Mouse (Mus musculus): Measurements from ENCODE around the gene Med12l. TPM values are rescaled to one million over a fixed set of nuclear protein-coding genes. Genes with fewer than 3 reads are reported as not detected.
"Not testable (repeated sequence)": the region's sequence is repeated elsewhere in the genome, so short reads cannot be mapped to it uniquely, and the experiment has no call there.

Med12l gene
- polyA plus RNA-seq, 1 experiment: 0.01 TPM

GRCm38 (mm10) chr3:59107439-59107838 is 101.8 kb downstream of the Med12l start:
- Histone ChIP-seq H3K27me3 (ENCODE audit: control insufficient read depth, insufficient read depth, insufficient read length) (no peaks in the 10 kb centered on the region), H3K4me2 (ENCODE audit: low read depth) (no peak overlapping the region), H3ac (ENCODE audit: control insufficient read depth, insufficient read length) (no peak overlapping the region), H3K36me3 (ENCODE audit: control insufficient read depth, insufficient read depth) (no peaks in the 10 kb centered on the region), H3K4me3 (no peak overlapping the region), H3K79me2 (ENCODE audit: control insufficient read depth, insufficient read depth) (no peaks in the 10 kb centered on the region)
- no peak for TF ChIP-seq E2F4 (IDR thresholded peaks at IDR 0.05; ENCODE audit: insufficient read depth)
- TF ChIP-seq POLR2A (IDR thresholded peaks at IDR 0.05; ENCODE audit: insufficient read length, low read depth): no peak
- TF ChIP-seq MAX (IDR thresholded peaks at IDR 0.05; ENCODE audit: low read depth): no peak
- TF ChIP-seq USF1 (IDR thresholded peaks at IDR 0.05; ENCODE audit: low read depth): no peak
- TF ChIP-seq TCF3 (IDR thresholded peaks at IDR 0.05; ENCODE audit: insufficient read length, low read depth): no peak
- no peak for TF ChIP-seq CEBPB (IDR thresholded peaks at IDR 0.05; ENCODE audit: insufficient read depth, poor library complexity, severe bottlenecking)
- no peak for TF ChIP-seq TCF12 (IDR thresholded peaks at IDR 0.05; ENCODE audit: insufficient read depth, poor library complexity, severe bottlenecking)
- TF ChIP-seq MYOD1 (IDR thresholded peaks at IDR 0.05; ENCODE audit: control insufficient read depth in 1 of 3, insufficient read length in 2 of 3, low read depth in 2 of 3): no peak

GRCm38 (mm10) chr3:59109834-59110233 is 104.2 kb downstream of the Med12l start:
- not testable (repeated sequence) for H3K36me3 ChIP-seq (ENCODE audit: control insufficient read depth, insufficient read depth); H3K4me3 ChIP-seq; H3ac ChIP-seq (ENCODE audit: control insufficient read depth, insufficient read length); H3K4me2 ChIP-seq (ENCODE audit: low read depth); H3K27me3 ChIP-seq (ENCODE audit: control insufficient read depth, insufficient read depth, insufficient read length); H3K79me2 ChIP-seq (ENCODE audit: control insufficient read depth, insufficient read depth)

- Histone ChIP-seq H3ac (ENCODE audit: control insufficient read depth, insufficient read length) (no peak overlapping the region), H3K36me3 (ENCODE audit: control insufficient read depth, insufficient read depth) (no peaks in the 10 kb centered on the region), H3K4me2 (ENCODE audit: low read depth) (no peak overlapping the region), H3K4me3 (no peak overlapping the region), H3K27me3 (ENCODE audit: control insufficient read depth, insufficient read depth, insufficient read length) (no peaks in the 10 kb centered on the region), H3K79me2 (ENCODE audit: control insufficient read depth, insufficient read depth) (no peaks in the 10 kb centered on the region)
- no peak for TF ChIP-seq REST (IDR thresholded peaks at IDR 0.05; ENCODE audit: insufficient read depth, insufficient read length)
- no peak for TF ChIP-seq MAX (IDR thresholded peaks at IDR 0.05; ENCODE audit: low read depth)
- no peak for TF ChIP-seq TCF3 (IDR thresholded peaks at IDR 0.05; ENCODE audit: insufficient read length, low read depth)
- TF ChIP-seq POLR2AphosphoS2 (IDR thresholded peaks at IDR 0.05; ENCODE audit: insufficient read length, low read depth): no peak
- no peak for TF ChIP-seq POLR2A (IDR thresholded peaks at IDR 0.05; ENCODE audit: insufficient read length, low read depth)
- TF ChIP-seq CEBPB (IDR thresholded peaks at IDR 0.05; ENCODE audit: insufficient read depth, poor library complexity, severe bottlenecking): no peak
- no peak for TF ChIP-seq SRF (IDR thresholded peaks at IDR 0.05; ENCODE audit: control insufficient read depth, insufficient read length, low read depth)
- no peak for TF ChIP-seq TCF12 (IDR thresholded peaks at IDR 0.05; ENCODE audit: insufficient read depth, poor library complexity, severe bottlenecking)
- TF ChIP-seq E2F4 (IDR thresholded peaks at IDR 0.05; ENCODE audit: insufficient read depth): no peak
- TF ChIP-seq MYOG (IDR thresholded peaks at IDR 0.05; ENCODE audit: control insufficient read depth in 1 of 3, insufficient read depth in 1 of 3, insufficient read length in 2 of 3, low read depth in 2 of 3): no peak
Measured at GRCm38 (mm10) chr3:59111944-59112343, 106.3 kb downstream of the Med12l start.

- H3K4me3 ChIP-seq; H3ac ChIP-seq (ENCODE audit: control insufficient read depth, insufficient read length); H3K36me3 ChIP-seq (ENCODE audit: control insufficient read depth, insufficient read depth); H3K4me2 ChIP-seq (ENCODE audit: low read depth); H3K27me3 ChIP-seq (ENCODE audit: control insufficient read depth, insufficient read depth, insufficient read length); H3K79me2 ChIP-seq (ENCODE audit: control insufficient read depth, insufficient read depth): not testable (repeated sequence)
Measured at GRCm38 (mm10) chr3:59113291-59113690, 107.7 kb downstream of the Med12l start.

GRCm38 (mm10) chr3:59113973-59114517 is 108.4 kb downstream of the Med12l start:
- H3ac ChIP-seq (ENCODE audit: control insufficient read depth, insufficient read length): no peak overlapping the region
- H3K4me3 ChIP-seq: no peak overlapping the region
- no peak overlapping the region for H3K4me2 ChIP-seq (ENCODE audit: low read depth)
- H3K36me3 ChIP-seq (ENCODE audit: control insufficient read depth, insufficient read depth): no peaks in the 10 kb centered on the region
- TF ChIP-seq MAX (IDR thresholded peaks at IDR 0.05; ENCODE audit: low read depth): no peak
- H3K27me3 ChIP-seq (ENCODE audit: control insufficient read depth, insufficient read depth, insufficient read length): no peaks in the 10 kb centered on the region
- no peaks in the 10 kb centered on the region for H3K79me2 ChIP-seq (ENCODE audit: control insufficient read depth, insufficient read depth)

- TF ChIP-seq CEBPB (IDR thresholded peaks at IDR 0.05; ENCODE audit: insufficient read depth, poor library complexity, severe bottlenecking): no peak
- TF ChIP-seq POLR2A (IDR thresholded peaks at IDR 0.05; ENCODE audit: insufficient read length, low read depth): no peak
- no peak for TF ChIP-seq TCF12 (IDR thresholded peaks at IDR 0.05; ENCODE audit: insufficient read depth, poor library complexity, severe bottlenecking)
- no peak for TF ChIP-seq REST (IDR thresholded peaks at IDR 0.05; ENCODE audit: insufficient read depth, insufficient read length)
- no peak for TF ChIP-seq TCF3 (IDR thresholded peaks at IDR 0.05; ENCODE audit: insufficient read length, low read depth)
- H3K4me2 ChIP-seq (ENCODE audit: low read depth): no peak overlapping the region
Measured at GRCm38 (mm10) chr3:59121067-59121730, 115.6 kb downstream of the Med12l start.

More at GRCm38 (mm10) chr3:59121067-59121730, 115.6 kb downstream of the Med12l start:
- no peak overlapping the region for H3ac ChIP-seq (ENCODE audit: control insufficient read depth, insufficient read length)
- H3K4me3 ChIP-seq: no peak overlapping the region
- H3K79me2 ChIP-seq (ENCODE audit: control insufficient read depth, insufficient read depth): no peaks in the 10 kb centered on the region
- H3K27me3 ChIP-seq (ENCODE audit: control insufficient read depth, insufficient read depth, insufficient read length): no peaks in the 10 kb centered on the region
- no peaks in the 10 kb centered on the region for H3K36me3 ChIP-seq (ENCODE audit: control insufficient read depth, insufficient read depth)
